Mouse (Mus musculus) 3134 (cell line): ENCODE measurements around the gene Lrmda.

ENCODE experiments used
- DNase-seq: peaks from one replicate; pipeline ENCODE4 v3.0.0-alpha.2; 2011; ENCODE audit warnings: low spot score; ENCODE audit not compliant: insufficient read length; ENCODE audit errors: extremely low read depth

Lrmda gene

GRCm38 (mm10) chr14:22679705-22680643, 660.5 kb downstream of the Lrmda start:
- DNase-seq, result no peak

- no peak for DNase-seq
Measured at GRCm38 (mm10) chr14:22686886-22687285, 667.4 kb downstream of the Lrmda start.

GRCm38 (mm10) chr14:22688399-22688798, 668.9 kb downstream of the Lrmda start:
- no peak for DNase-seq

- no peak for DNase-seq
Measured at GRCm38 (mm10) chr14:22695448-22695847, 675.9 kb downstream of the Lrmda start.

- no peak for DNase-seq
Measured at GRCm38 (mm10) chr14:22695931-22696365, 676.4 kb downstream of the Lrmda start.

- peak; percentile 19 for DNase-seq
Measured at GRCm38 (mm10) chr14:22700236-22700635, 680.7 kb downstream of the Lrmda start.

- no peak for DNase-seq
Measured at GRCm38 (mm10) chr14:22700690-22701089, 681.2 kb downstream of the Lrmda start.

GRCm38 (mm10) chr14:22707958-22708701, 688.6 kb downstream of the Lrmda start:
- no peak for DNase-seq

GRCm38 (mm10) chr14:22710071-22710661, 690.7 kb downstream of the Lrmda start:
- no peak for DNase-seq

- DNase-seq, result no peak
Measured at GRCm38 (mm10) chr14:22712388-22712787, 692.9 kb downstream of the Lrmda start.

GRCm38 (mm10) chr14:22715581-22716378, 696.3 kb downstream of the Lrmda start:
- DNase-seq, result no peak

GRCm38 (mm10) chr14:22719968-22720367, 700.5 kb downstream of the Lrmda start:
- no peak for DNase-seq

- no peak for DNase-seq
Measured at GRCm38 (mm10) chr14:22721845-22722244, 702.3 kb downstream of the Lrmda start.

GRCm38 (mm10) chr14:22727548-22727947, 708.0 kb downstream of the Lrmda start:
- no peak for DNase-seq

- DNase-seq, result no peak
Measured at GRCm38 (mm10) chr14:22728611-22729223, 709.2 kb downstream of the Lrmda start.

- no peak for DNase-seq
Measured at GRCm38 (mm10) chr14:22738603-22739002, 719.1 kb downstream of the Lrmda start.

- DNase-seq, result no peak
Measured at GRCm38 (mm10) chr14:22742527-22742926, 723.0 kb downstream of the Lrmda start.

- DNase-seq, result no peak
Measured at GRCm38 (mm10) chr14:22743264-22743663, 723.8 kb downstream of the Lrmda start.

- DNase-seq, result no peak
Measured at GRCm38 (mm10) chr14:22744701-22745100, 725.2 kb downstream of the Lrmda start.
